Mouse (Mus musculus) adipocyte (in vitro differentiated cells): Measurements from ENCODE around the gene Slc16a10.

Experiments
- DNase-seq: peaks from one replicate; pipeline ENCODE4 v3.0.0-alpha.2; 2016; ENCODE audit warnings: low spot score

The Slc16a10 gene

DNA sequence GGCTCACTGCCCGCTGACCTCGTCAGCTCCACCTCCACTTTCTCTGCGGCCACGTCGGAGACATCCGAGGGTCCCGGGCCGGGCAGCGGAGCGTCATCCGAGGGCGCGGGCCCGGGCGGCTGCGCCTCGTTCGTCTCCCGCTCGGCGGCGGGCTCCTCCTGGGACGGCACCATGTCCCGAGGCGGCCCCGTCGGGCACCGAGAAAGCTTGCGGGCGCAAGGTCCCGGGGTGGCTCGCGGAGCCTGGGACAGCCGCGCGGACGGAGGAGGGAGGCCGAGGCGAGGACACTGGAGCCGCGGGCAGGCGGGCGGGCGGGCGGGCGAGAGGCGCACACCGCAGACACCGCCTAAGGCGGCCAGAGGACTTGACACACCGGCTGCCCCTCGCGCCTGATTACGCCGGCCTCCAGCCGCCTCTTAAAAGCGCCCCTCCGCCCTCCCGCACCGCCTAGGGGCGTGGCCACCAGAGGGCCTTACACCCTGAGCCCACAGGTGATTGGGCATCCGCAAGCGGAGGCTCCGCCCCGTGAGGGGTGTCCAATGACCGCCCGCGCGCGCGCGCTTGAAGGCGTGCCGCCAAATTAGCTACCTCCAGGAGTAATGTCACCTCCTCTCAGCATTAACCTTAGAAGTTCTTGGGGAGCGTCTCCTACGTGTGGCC, at the start of gene Slc16a10:
Gene Slc16a10 (minus strand): TSS at position 395 of the 660 bp plus-strand sequence.
- DNase-seq, result no peak

DNA sequence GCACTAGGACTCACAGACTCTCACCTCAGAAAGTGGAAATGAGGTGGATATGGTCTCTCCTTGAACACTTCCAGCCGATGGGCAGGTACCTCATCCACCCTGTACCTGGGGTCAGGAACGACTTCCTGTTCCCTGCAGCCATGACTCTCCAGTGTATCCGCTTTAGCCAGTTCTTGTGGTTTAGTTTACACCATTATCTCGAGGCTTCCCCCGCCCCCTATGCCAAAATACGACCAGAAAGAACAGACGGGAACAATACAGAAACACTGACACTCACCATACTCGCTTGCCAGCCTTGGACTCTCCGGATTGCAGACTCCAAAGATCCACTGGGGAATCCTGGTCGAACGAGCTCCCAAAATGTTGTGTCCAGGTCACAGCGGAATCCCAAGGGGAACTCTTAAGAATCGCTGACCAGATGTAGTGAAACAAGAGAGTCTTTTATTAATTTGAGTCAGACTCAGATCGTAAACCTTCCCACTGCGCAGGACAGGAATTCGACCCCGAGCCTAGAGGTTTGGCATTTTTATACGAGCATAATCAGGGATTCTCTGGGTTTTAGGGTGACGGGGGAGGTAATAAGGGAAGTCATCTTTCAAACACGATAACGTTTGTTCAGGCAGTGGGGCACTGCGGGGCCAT, 49.4 kb upstream of the Slc16a10 start:
- no peak for DNase-seq

DNA sequence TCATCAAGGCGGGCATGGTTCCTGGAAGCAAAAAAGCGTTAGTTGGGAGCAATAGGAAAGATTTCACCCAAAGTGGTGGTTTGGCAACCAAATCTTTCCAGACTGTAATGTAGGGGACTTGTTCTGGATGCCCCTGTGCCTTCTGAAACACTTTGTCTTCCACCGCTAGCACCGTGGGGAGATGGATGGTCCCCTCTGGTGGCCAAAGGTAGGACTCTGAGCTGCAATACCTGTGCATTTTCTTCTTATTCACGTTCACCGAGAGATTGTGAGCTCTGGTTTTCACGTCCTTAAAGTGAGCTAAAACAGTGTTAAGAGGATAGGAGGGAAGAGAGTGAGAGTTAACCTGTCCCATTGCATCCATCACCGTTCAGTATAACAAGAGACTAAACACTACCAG, 48.8 kb upstream of the Slc16a10 start:
- no peak for DNase-seq

DNA sequence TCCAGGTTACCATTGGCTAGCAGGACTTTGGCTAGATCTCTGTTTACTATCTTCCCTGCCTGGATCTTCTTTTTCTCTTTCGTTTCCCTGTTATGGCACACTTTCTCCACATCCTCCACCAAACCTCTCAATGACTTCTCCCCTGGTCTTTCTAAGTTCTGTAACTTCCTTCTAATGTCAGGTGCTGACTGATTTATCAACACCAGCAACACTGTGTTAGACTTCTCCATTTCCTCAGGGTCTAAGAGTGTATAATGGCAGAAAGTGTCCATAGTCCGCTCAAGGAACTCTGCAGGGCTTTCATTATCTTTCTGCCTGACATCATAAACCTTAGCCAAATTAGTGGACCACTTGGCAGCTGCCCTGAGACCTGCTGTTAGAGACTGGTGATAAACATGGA, 47.6 kb upstream of the Slc16a10 start:
- no peak for DNase-seq

DNA sequence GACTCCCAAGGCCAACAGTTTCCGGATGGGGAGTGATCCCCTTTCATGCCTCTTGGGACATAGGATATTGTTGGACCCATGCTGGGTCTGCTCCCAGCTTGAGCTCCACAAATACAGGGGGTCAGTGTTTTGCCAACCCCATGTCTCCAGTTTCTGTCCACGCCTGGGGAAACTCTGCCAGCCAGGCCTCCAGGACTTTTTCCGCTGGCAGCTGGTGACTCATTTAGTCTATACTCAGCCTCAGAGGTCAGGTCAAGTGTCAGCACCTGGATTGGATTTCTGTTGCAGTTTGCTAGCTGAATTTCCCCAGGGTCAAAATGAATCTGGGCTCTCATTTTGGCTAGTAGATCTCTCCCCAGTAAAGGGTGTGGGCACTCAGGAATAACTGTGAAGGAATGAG, 46.8 kb upstream of the Slc16a10 start:
- DNase-seq, result no peak

DNA sequence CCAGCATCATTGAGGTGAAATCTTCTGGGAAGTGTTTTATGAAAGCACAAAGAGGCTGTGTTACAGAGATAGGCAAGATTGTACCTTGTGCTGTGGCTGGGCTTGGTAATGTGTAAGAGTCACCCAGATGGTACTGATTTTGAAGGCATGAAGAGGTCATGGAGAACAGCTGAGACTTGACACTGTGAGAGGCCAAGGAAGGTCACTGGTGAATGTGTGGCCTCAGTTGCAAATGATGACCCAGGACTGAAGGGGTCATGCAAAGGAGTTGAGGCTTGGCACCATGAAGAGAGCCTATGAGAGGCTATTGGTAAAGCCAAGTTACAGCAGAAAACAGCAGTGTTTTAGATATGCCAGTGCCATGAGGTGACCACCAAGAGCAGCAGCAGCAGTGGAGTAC, 43.9 kb upstream of the Slc16a10 start:
- DNase-seq, result no peak

DNA sequence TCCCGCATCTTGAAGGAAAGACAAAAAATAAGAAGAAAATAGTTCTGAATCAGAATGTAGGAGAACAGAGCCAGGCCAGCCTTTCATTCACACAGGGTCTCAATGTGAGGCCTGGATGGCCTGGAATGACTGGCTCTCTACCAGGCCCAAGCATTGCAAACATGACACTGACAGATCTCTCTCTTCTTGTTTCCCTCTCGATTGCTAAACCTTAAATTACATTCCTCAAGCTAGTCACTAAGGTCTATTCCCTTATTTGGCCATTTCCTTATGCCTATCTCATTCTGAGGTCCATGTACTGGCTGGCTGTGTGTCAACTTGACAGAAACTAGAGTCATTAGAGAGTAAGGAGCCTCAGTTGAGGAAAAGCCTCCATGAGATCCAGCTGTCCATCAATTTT, 38.0 kb upstream of the Slc16a10 start:
- peak; percentile 19 for DNase-seq

DNA sequence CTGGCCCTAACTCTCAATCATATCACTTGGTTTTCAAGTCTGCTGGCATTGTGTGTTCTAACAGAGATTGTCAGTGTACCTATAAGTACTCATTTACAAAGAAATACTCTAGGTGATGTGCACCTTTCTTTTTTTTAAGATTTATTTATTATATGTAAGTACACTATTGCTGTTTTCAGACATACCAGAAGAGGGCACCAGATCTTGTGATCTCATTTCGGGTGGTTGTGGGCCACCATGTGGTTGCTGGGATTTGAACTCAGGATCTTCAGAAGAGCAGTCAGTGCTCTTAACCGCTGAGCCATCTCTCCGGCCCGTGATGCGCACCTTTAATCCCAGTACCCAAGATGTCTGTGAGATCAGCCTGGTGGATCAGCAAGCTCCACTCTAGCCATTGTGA, 37.1 kb upstream of the Slc16a10 start:
- DNase-seq, result no peak

DNA sequence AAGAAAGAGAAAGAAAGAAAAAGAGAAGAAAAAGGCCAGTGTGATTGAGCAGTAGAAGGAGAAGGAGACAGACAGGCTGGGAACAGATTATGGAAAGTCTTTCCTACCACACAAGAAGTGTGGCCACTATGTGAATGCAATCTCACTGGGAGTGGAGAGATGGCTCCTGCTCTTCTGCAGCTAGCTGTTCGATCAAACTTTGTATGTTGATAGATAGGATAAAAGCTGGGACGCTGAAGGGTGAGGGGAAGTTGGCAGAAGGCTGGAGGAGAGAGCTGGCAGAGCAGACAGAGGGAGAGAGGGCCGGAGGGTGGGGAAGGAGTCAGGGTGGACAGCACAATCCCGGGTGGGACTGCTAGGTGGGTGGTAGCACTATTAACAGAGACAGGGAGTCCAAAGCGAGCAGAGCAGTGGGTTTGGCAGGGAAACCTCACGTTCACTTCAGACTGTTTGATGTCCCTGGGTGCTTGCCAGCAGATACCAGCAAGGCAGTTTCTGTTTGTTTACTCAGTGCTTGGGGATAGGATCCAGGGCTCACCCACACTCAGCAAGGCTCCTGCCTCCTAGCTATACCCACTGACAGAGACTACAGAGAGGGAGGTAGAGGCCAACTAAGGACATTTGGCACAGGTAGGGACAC, 35.4 kb upstream of the Slc16a10 start:
- peak; percentile 35 for DNase-seq

DNA sequence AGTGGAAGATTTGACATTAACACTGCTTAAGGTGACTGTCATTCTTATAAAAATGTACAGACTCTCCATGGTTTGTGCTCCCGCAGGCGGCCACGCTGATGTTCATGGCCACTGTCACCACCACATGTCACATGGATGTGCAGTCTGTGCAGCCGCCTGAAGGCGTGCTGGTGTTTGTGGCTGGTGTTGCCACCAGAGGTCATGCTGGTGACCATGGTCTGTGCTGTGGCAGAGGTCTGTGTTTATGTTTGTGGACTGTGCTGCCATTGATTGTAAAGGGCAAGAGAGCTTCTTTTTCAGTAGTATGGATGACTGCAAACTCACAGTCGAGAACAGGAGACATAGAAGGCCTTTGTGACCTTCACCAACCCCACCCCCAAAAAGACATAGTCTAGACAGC, 30.1 kb upstream of the Slc16a10 start:
- DNase-seq, result no peak

DNA sequence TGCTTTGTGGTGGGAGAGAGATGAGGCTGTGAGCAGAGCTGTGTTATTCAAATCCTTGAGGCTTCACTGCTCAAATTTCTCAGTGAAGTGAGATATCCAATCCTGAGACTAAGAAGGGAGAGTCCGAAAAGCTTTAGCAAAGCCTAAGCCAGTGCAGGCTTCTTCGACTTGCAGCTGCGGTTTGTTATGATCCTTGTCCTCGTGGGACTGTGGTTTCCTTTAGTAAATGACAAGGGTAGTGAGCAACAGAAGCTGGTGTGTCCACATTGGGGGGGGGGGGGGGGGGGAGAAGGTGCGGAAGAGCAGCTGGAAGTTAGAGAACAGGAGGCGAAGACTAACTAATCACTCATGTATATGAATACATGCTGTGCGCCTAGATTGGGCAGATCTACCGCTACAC, 29.2 kb upstream of the Slc16a10 start:
- DNase-seq, result no peak

DNA sequence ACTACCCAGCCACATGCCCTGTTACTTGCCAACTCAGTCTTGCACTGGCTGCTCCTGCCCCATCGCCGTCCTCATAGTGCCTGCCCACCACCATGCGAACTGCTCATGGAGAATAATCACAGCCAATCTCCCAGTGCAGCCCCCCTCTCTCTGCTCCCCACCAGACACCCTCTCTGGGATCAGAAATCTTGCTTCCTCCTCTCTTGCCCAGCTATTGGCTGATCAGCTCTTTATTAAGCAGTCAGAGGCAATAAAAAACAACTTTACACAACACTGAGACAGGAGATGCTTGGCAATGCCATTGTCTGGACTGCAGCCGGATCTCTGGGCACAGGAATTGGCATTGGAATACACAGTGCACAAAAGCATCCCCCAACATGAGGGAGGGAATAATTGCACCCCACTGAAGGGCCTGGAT, 28.1 kb upstream of the Slc16a10 start:
- peak; percentile 10 for DNase-seq

DNA sequence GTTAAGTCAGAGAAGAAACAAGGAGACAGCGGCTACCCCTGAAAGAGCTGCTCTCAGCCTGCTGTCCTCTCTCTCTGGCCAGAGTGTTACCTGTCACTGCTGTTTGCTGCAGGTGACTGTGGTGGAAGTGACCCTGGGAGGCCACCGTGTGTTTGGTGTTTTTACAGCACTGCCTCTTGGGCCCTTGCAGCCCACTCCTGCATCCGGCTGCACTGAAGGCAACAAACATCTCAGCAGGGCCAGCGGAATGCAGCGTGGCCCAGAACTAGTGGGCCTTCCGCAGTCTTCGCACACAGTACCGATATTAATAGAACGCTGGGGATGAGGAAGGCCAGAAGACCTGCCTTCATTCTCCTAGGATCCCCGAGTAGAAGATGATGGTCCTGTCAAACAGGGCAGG, 27.5 kb upstream of the Slc16a10 start:
- DNase-seq, result no peak

DNA sequence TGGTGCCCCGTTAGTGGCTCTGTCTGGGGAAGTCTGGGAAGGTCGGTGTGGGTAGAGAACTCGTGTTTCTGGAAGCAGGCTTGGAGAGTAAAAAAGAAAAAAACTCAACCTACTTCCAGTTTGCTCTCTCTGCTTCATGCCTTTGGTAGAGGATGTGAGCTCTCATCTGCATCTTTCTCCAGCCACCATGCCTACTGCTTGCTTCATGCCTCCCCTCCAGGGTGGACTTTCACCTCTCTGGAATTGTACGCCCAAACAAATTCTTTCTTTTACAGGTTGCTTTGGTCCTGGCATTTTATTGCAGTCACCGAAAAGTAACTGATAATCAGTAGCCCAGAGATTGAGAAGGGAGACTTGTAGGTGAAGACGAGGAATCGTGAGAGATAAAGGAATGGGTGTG, 27.0 kb upstream of the Slc16a10 start:
- DNase-seq, result no peak

DNA sequence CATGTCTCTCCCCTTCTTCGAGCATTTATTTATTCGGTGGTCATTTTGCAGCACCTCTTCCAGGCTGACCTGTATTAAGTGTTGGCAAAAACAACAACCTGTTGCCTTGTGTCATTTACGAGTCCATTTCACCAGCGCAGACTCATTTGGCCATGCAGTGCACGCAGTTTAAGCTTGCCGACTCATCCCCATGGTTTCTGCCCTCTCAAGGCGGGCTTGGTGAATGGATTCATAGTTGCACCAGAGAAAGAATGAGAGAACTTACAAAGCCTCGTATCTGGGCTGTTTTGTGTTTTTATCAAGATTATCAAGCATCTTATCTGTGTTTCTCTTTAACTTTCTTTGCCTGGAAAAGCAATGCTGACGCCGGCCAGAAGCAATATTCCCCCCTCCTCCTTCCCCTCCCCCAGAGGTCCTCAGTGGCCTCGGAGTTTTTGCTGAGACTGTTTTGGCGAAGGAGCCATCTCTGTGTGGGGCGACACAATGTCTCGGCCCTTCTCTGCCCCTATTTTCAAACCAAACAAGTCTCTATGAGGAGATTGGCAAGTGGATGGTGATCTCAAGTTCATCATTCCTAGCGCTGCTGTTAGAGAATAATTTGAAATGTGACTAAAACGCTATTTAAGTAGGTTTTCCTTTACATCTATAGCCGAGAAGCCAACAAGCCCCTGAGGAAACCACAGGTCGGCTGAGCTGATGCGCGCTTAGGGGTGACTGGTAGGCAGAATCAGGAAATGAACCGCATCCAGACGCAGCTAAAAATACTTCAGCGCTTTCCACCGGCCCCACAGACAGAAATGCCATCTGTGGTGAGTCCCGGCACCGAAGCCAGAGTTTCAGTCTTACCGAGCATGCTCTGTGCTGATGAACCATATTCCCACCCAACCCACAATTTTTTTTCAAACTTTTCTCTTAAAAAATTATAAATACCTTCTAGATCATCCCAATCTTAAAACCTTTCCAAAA, 22.6 kb upstream of the Slc16a10 start:
- no peak for DNase-seq

DNA sequence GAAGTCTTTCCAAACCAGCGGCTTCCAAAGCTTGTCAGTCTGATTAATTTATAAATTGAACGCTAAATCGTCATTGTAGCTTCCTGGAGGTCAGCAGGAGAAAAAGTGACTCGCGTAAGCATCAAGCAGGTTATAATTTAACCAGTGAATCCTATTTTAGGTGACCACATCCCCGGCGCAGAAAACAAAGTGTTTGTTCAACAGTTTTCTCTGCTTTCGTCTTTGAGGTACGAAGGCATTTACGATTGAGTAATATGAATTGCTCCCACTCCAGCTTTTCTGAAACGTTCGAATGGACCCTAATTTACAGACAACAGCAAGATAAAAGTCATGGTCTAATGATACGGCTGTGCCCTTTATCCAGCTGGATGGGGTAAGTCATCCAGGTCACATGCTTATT, 21.9 kb upstream of the Slc16a10 start:
- DNase-seq, result no peak

DNA sequence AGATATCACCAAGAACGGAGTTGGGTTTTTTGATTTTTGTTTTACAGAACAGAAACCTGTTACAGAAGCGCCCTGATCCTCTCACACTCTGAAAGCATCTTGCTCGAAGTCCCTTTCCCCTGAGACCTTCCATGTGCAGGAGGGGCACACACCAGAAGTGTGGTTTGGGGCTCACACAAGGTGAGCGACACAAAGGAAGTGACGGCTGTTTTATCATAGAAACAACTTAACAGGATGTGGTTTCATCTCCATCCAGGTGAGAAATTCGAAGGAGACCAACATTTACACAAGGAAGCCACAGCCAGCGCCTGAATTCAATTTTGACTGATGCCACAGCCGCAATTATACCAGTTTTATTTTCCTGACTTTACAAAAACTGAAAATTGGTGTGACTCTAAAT, 21.3 kb upstream of the Slc16a10 start:
- DNase-seq, result no peak

DNA sequence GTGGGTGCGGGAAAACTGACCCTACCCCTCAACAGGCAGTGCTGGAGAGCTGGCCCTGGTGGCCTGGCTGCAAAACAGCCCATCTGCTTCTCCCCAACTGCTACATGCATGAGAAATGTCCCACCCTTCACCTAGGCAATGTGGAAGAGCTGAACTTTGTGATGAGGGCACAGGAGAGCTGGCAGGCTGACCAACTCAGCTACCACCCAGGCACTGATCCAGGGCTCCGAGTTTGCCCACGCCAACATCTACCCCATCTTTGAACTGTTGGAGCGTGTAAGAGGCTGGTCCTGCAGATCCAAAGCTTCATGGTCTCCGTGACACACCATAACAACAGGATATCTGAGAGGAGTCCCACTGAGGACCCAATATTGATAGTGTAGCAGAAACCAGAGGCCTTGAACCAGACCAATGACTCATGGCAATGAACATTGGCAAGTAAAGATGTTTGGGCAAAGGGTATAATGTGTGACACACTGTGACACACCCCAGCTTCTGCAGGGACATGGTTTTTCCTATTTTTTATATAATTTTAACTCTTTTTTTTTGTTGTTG, 19.7 kb upstream of the Slc16a10 start:
- DNase-seq, result peak; percentile 28

DNA sequence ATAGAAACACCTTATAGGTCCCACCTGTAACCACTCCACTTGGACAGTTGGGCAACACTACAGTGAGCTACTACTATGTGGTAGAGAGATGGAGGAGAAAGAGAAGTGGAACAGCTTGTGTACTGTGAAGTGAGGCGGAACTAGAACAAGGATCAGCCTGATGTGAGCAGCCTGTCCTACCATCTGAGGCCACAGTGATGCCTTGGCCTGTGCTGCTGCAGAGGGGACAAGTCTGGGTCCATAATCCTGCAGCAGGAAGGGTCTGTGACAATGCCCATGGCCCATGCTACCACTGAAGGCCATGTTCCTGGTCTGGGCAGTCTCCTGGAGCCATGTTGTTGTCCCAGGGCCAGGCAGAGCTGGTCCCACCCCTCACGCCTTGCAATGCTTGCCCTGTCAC, 19.2 kb upstream of the Slc16a10 start:
- no peak for DNase-seq

DNA sequence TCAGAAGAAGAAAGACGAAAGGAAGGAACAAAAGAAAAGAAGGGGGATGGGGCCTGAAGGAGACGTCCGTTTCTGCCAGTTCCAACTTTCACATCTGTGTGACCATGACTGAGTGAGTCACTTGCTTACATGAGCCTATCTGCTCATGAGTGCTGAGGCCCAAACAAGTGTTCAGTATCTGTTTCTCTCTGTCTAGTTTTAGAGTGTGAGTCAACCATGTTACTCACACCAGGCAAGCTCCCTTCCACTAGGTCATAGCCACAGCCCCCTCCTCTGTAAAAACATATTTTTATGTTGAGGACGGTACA, 10.4 kb upstream of the Slc16a10 start:
- DNase-seq, result peak; percentile 18

DNA sequence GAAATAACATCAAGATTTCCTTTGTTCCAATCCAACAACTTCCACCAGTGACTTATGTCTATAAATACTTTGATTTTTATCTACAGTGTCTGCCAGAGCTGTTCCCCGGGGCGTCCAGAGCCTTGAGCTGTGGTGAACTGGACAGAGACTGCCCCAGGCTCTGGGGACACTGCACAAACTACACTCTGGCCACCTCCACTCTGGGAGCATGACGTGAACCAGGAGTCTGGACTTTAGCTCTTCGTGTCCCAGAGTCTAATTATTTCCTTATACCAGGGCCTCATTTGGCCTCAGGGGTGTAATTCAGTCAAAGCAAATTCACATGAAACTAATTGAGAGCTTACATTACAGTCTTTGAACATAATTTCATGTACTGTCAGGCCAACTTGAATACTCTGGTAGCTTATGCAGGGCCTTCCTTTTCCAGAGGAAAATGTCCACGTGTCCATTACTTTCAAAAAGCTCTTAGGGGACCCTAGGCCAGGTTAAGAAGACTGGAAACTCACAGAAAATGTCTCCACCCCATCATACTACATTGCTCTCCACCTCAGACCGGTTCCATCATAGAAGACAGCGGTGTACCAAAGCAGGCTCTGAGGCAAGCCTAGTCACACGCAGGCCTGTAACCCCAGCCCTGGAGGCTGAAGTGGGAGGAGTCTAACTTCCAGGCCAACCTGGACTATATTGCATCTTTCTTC, 9.9 kb upstream of the Slc16a10 start:
- peak; percentile 30 for DNase-seq
